Mouse (Mus musculus) stomach, postnatal 0 days (tissue): ENCODE measurements around the gene Mettl9.

Experiments
- CTCF ChIP-seq: IDR thresholded peaks from 2 replicates; pipeline ENCODE4 v1.5.1; 2016; ENCODE audit warnings: antibody characterized with exemption, low read depth, mild to moderate bottlenecking, moderate library complexity
- EP300 ChIP-seq: optimal IDR thresholded peaks from 2 replicates; pipeline ENCODE3; 2016; ENCODE audit warnings: antibody characterized with exemption

DNA sequence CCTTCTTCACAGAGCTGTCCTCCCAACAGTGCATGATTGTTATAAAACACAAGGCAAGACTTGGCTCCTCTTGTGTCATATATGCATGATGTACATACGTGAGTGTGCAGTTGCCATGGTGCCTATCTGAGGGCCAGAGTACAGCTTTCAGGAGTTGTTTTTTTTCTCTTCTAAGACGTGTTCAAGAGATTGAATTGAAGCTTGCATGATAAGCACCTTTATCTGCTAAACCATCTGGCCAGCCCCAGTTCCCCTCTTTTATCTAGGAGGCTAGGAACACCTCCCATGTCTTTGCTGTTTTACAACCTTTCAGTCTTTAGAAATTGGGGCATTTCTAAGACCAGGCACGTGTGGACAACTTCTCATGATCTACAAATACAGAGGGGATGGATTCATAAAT, 77.5 kb downstream of the Mettl9 start:
- no peak for TF ChIP-seq EP300
- no peak for TF ChIP-seq CTCF
